Mouse (Mus musculus) ES-E14 (cell line): ENCODE measurements around the gene Psmb8. TPM values are rescaled to one million over a fixed set of nuclear protein-coding genes. Genes with fewer than 3 reads are reported as not detected.

ENCODE experiments used
- DNase-seq: peaks from one replicate; pipeline ENCODE4 v3.0.0-alpha.2; 2013; ENCODE audit warnings: low read depth, low spot score
- H3K27ac ChIP-seq: 2 replicates; pipeline ENCODE4 v1.5.1; 2012; ENCODE audit warnings: low read depth, mild to moderate bottlenecking, low read length, moderate library complexity, mixed read lengths; ENCODE audit not compliant: poor library complexity, insufficient read depth, severe bottlenecking
- H3K36me3 ChIP-seq: 2 replicates; pipeline ENCODE4 v1.6.1; 2012; ENCODE audit warnings: mild to moderate bottlenecking, low read length, moderate library complexity, mixed read lengths; ENCODE audit not compliant: control insufficient read depth, poor library complexity, insufficient read depth, severe bottlenecking
- H3K4me1 ChIP-seq, 2 experiments: fragments of 150-350 bp in 1 of 2; sonication (generic) in 1 of 2; 2 replicates each; pipeline ENCODE4 v1.6.1; 2012; ENCODE audit warnings: low read length in 2 of 2, mild to moderate bottlenecking in 1 of 2, mixed read lengths in 1 of 2; ENCODE audit not compliant: control insufficient read depth in 2 of 2, insufficient read depth in 2 of 2, poor library complexity in 1 of 2
- H3K4me3 ChIP-seq, 2 experiments: fragments of 150-350 bp in 1 of 2; sonication (generic) in 1 of 2; 2 replicates each; pipeline ENCODE4 v1.5.1; 2012; ENCODE audit warnings: low read length in 2 of 2, low read depth in 1 of 2, mild to moderate bottlenecking in 1 of 2, mixed read lengths in 1 of 2; ENCODE audit not compliant: insufficient read depth in 1 of 2, poor library complexity in 1 of 2, severe bottlenecking in 1 of 2
- H3K9ac ChIP-seq: 2 replicates; pipeline ENCODE4 v1.6.1; 2012; ENCODE audit warnings: low read depth, mild to moderate bottlenecking, low read length, mixed read lengths; ENCODE audit not compliant: poor library complexity, insufficient read depth, severe bottlenecking
- H3K9me3 ChIP-seq: fragments of 150-350 bp; sonication (generic); 2 replicates; pipeline ENCODE4 v1.6.1; 2012; ENCODE audit warnings: low read depth, mild to moderate bottlenecking, low read length; ENCODE audit not compliant: control insufficient read depth, insufficient read depth
- CHD2 ChIP-seq: IDR thresholded peaks from 2 replicates; pipeline ENCODE4 v1.6.1; 2014; ENCODE audit warnings: mild to moderate bottlenecking, low read depth, low read length, inconsistent platforms
- HCFC1 ChIP-seq: IDR thresholded peaks from 2 replicates; pipeline ENCODE4 v1.6.1; 2012; ENCODE audit warnings: low read length, inconsistent platforms, borderline replicate concordance; ENCODE audit not compliant: insufficient read depth
- MAFK ChIP-seq: IDR thresholded peaks from 2 replicates; pipeline ENCODE4 v1.6.1; 2014; ENCODE audit warnings: mild to moderate bottlenecking, low read depth, low read length, inconsistent platforms; ENCODE audit not compliant: insufficient read depth
- ZC3H11A ChIP-seq: IDR thresholded peaks from 2 replicates; pipeline ENCODE4 v1.6.1; 2012; ENCODE audit warnings: low read depth, mild to moderate bottlenecking, inconsistent platforms, low read length, borderline replicate concordance
- ZNF384 ChIP-seq: IDR thresholded peaks from 2 replicates; pipeline ENCODE4 v1.6.1; 2012; ENCODE audit warnings: low read depth, low read length, inconsistent platforms
- in situ Hi-C, 2 experiments: fragments of 600-800 bp; cut with MboI; formaldehyde crosslinking; loops; one replicate each; pipeline ENCODE4 v1.15.1; 2025; ENCODE audit warnings: low sequenced_read_pairs in 2 of 2, inconsistent platforms in 1 of 2; ENCODE audit not compliant: unreplicated experiment in 2 of 2
- total RNA-seq: library from RNA; depleted of rRNA; stranded (reverse); fragments of 300-350 nt; gene quantifications from 2 replicates; pipeline ENCODE4 v1.2.3, GENCODE M21; 2012; rRNA removed

Psmb8 gene
- total RNA-seq, 1 experiment: 7.4 TPM

DNA sequence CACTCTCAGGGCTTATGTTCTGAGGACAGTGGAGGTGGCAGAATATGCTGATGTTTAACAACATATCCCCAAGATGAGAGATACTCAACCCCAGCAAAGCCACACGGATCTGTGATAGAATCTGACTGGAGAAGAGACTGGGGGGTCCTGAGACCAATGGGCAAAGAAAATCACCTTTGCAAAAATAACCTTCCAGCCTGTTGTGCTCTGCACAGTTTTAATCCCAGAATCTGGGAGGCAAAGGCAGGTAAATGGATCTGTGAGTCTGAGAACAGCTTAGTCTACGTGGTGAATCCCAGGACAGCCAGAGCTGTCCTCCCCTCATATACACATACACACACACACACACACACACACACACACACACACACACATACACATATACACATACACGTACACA, 51.8 kb downstream of the Psmb8 start:
- Histone ChIP-seq H3K4me3 (no peak overlapping the region), H3K36me3 (no peaks in the 10 kb centered on the region), H3K4me1 (no peaks in the 10 kb centered on the region), H3K27ac (no peak overlapping the region), H3K9me3 (no peaks in the 10 kb centered on the region), H3K9ac (no peak overlapping the region)
- DNase-seq: no peak
- in situ Hi-C loops: loop anchor here in 1 of 2 experiments (5.0 to 10.0 kb wide), 2 partner anchors 63 to 95 kb away; no protein-coding TSS in a partner anchor
- no peak for TF ChIP-seq ZNF384
- no peak for TF ChIP-seq HCFC1

DNA sequence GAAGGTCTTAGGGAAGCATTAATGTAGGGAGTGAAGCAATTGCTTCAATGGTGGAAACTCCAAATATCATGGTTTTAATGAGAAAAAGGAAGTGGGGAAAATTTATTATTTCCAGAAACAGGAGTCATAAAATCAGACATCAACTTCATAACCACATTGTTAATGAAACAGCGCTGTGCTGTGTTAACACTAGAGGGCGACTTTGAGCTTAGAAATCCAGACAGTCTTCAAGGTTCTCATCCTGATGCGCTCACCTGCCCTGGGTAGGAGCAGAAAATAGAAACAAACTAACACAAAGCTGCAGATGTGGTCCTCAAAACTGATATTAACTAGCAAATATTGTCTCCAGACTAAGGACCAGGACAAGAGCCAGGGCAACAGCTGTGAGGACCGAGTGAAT, 52.4 kb downstream of the Psmb8 start:
- in situ Hi-C loops: loop anchor here in 1 of 2 experiments (5.0 to 10.0 kb wide), 2 partner anchors 62 to 95 kb away; no protein-coding TSS in a partner anchor
- H3K4me3 ChIP-seq: no peak overlapping the region
- H3K36me3 ChIP-seq: no peaks in the 10 kb centered on the region
- no peak overlapping the region for H3K27ac ChIP-seq
- H3K9ac ChIP-seq: no peak overlapping the region
- H3K4me1 ChIP-seq: no peaks in the 10 kb centered on the region
- TF ChIP-seq ZNF384 (no peak), ZC3H11A (no peak), HCFC1 (no peak), MAFK (no peak), CHD2 (no peak)
- H3K9me3 ChIP-seq: no peaks in the 10 kb centered on the region
- no peak for DNase-seq

Other genes starting within 250 kb of the Psmb8 start
- 10.3 and 15.3 TPM in 2 replicates for gene B3galt4, start 246.2 kb upstream of the Psmb8 start, total RNA-seq
- 23.2 and 24.8 TPM in 2 replicates for gene Vps52, start 241.9 kb upstream of the Psmb8 start, total RNA-seq
- gene Rps18, start 241.7 kb upstream of the Psmb8 start, total RNA-seq: 4,706 and 5,724 TPM in 2 replicates
- 69.5 and 155 TPM in 2 replicates for gene H2-K1, start 197.4 kb upstream of the Psmb8 start, total RNA-seq
- gene Ring1, start 173.0 kb upstream of the Psmb8 start, total RNA-seq: 5.6 and 8.9 TPM in 2 replicates
- 15.5 and 27.7 TPM in 2 replicates for gene H2-Ke6, start 169.7 kb upstream of the Psmb8 start, total RNA-seq
- 253 and 394 TPM in 2 replicates for gene Slc39a7, start 166.0 kb upstream of the Psmb8 start, total RNA-seq
- gene Rxrb, start 165.9 kb upstream of the Psmb8 start, total RNA-seq: 52.4 and 79.2 TPM in 2 replicates
- gene Col11a2, start 158.3 kb upstream of the Psmb8 start, total RNA-seq: 1.3 and 1.4 TPM in 2 replicates
- gene H2-Oa, start 105.4 kb upstream of the Psmb8 start, total RNA-seq: 0.54 TPM in 1 of 2 replicates, not detected in the other
- 18.5 and 24.5 TPM in 2 replicates for gene H2-DMa, start 78.2 kb upstream of the Psmb8 start, total RNA-seq
- 257 and 321 TPM in 2 replicates for gene Brd2, start 75.1 kb upstream of the Psmb8 start, total RNA-seq
- gene H2-DMb2, start 54.4 kb upstream of the Psmb8 start, total RNA-seq: 0.31 TPM in 1 of 2 replicates, not detected in the other
- 3.1 and 5.0 TPM in 2 replicates for gene H2-DMb1, start 44.6 kb upstream of the Psmb8 start, total RNA-seq
- 13.9 and 23.1 TPM in 2 replicates for gene Tap1, start 10.2 kb upstream of the Psmb8 start, total RNA-seq
- 3.8 and 4.1 TPM in 2 replicates for gene Psmb9, start 10.0 kb upstream of the Psmb8 start, total RNA-seq
- gene Tap2, start 5.8 kb downstream of the Psmb8 start, total RNA-seq: 4.0 and 5.1 TPM in 2 replicates
- not detected in 2 replicates for gene H2-Ob, start 41.2 kb downstream of the Psmb8 start, total RNA-seq
- 1.9 and 2.9 TPM in 2 replicates for gene H2-Ab1, start 60.0 kb downstream of the Psmb8 start, total RNA-seq
- 0.48 and 1.6 TPM in 2 replicates for gene H2-Aa, start 90.1 kb downstream of the Psmb8 start, total RNA-seq
- gene H2-Eb1, start 108.1 kb downstream of the Psmb8 start, total RNA-seq: 3.4 and 5.7 TPM in 2 replicates
- not detected in 2 replicates for gene H2-Eb2, start 127.9 kb downstream of the Psmb8 start, total RNA-seq
- not detected in 2 replicates for gene Btnl2, start 157.1 kb downstream of the Psmb8 start, total RNA-seq
- gene Btnl1, start 179.4 kb downstream of the Psmb8 start, total RNA-seq: not detected in 2 replicates
- not detected in 2 replicates for gene BC051142, start 201.1 kb downstream of the Psmb8 start, total RNA-seq